Mouse (Mus musculus): ENCODE results near the gene Scn8a. TPM values are rescaled to one million over a fixed set of nuclear protein-coding genes. Genes with fewer than 3 reads are reported as not detected.

Scn8a gene
- total RNA-seq, 2 experiments from 2014 or later = 0.03 to 0.14 TPM

- DNase-seq = no peak
- TF ChIP-seq CTCF (IDR thresholded peaks at IDR 0.05) = no peak
- Histone ChIP-seq H3K27ac (no peak overlapping the region), H3K4me3 (no peak overlapping the region)
- intact Hi-C loops (cut with DNase I) = no loop called here
Observed at GRCm38 (mm10) chr15:100903811-100904210, 34.2 kb downstream of the Scn8a start.

GRCm38 (mm10) chr15:100905006-100905405 lies 35.3 kb downstream of the Scn8a start:
- DNase-seq = no peak
- TF ChIP-seq CTCF (IDR thresholded peaks at IDR 0.05) = no peak
- Histone ChIP-seq H3K27ac (no peak overlapping the region), H3K4me3 (no peak overlapping the region)
- intact Hi-C loops (cut with DNase I) = no loop called here

- no peak for TF ChIP-seq CTCF (IDR thresholded peaks at IDR 0.05)
- Histone ChIP-seq H3K27ac (no peak overlapping the region), H3K4me3 (no peak overlapping the region)
- intact Hi-C loops (cut with DNase I) = no loop called here
- DNase-seq = no peak
Observed at GRCm38 (mm10) chr15:100905751-100906150, 36.1 kb downstream of the Scn8a start.

GRCm38 (mm10) chr15:100908817-100909216 lies 39.2 kb downstream of the Scn8a start:
- H3K4me3 ChIP-seq = no peak overlapping the region
- H3K27ac ChIP-seq = no peak overlapping the region
- DNase-seq = no peak
- TF ChIP-seq CTCF (IDR thresholded peaks at IDR 0.05) = no peak
- intact Hi-C loops (cut with DNase I) = no loop called here

- H3K4me3 ChIP-seq = no peak overlapping the region
- intact Hi-C loops (cut with DNase I) = no loop called here
- no peak for DNase-seq
- TF ChIP-seq CTCF (IDR thresholded peaks at IDR 0.05) = no peak
- H3K27ac ChIP-seq = no peak overlapping the region
Observed at GRCm38 (mm10) chr15:100909734-100910163, 40.1 kb downstream of the Scn8a start.

GRCm38 (mm10) chr15:100910381-100910841 lies 40.8 kb downstream of the Scn8a start:
- H3K4me3 ChIP-seq = no peak overlapping the region
- intact Hi-C loops (cut with DNase I) = no loop called here
- H3K27ac ChIP-seq = no peak overlapping the region
- no peak for DNase-seq
- no peak for TF ChIP-seq CTCF (IDR thresholded peaks at IDR 0.05)

GRCm38 (mm10) chr15:100912676-100913266 lies 43.1 kb downstream of the Scn8a start:
- Histone ChIP-seq H3K27ac (no peak overlapping the region), H3K4me3 (no peak overlapping the region)
- no peak for TF ChIP-seq CTCF (IDR thresholded peaks at IDR 0.05)
- no peak for DNase-seq
- intact Hi-C loops (cut with DNase I) = no loop called here

- Histone ChIP-seq H3K27ac (no peak overlapping the region), H3K4me3 (no peak overlapping the region)
- intact Hi-C loops (cut with DNase I) = no loop called here
- TF ChIP-seq CTCF (IDR thresholded peaks at IDR 0.05) = peak; percentile 29; the same call in 1 of the 2 replicates
- no peak for DNase-seq
Observed at GRCm38 (mm10) chr15:100914734-100915242, 45.1 kb downstream of the Scn8a start.

- Histone ChIP-seq H3K27ac (no peak overlapping the region), H3K4me3 (no peak overlapping the region)
- no peak for DNase-seq
- intact Hi-C loops (cut with DNase I) = no loop called here
- no peak for TF ChIP-seq CTCF (IDR thresholded peaks at IDR 0.05)
Observed at GRCm38 (mm10) chr15:100918046-100918445, 48.4 kb downstream of the Scn8a start.

- DNase-seq = no peak
- H3K27ac ChIP-seq = no peak overlapping the region
- TF ChIP-seq CTCF (IDR thresholded peaks at IDR 0.05) = no peak
- intact Hi-C loops (cut with DNase I) = no loop called here
- H3K4me3 ChIP-seq = no peak overlapping the region
Observed at GRCm38 (mm10) chr15:100922210-100922609, 52.6 kb downstream of the Scn8a start.

GRCm38 (mm10) chr15:100923476-100923875 lies 53.8 kb downstream of the Scn8a start:
- no peak overlapping the region for H3K27ac ChIP-seq
- no peak for TF ChIP-seq CTCF (IDR thresholded peaks at IDR 0.05)
- H3K4me3 ChIP-seq = peak overlapping the region; percentile 28
- DNase-seq = peak; percentile 24
- intact Hi-C loops (cut with DNase I) = no loop called here

- no peak for DNase-seq
- intact Hi-C loops (cut with DNase I) = no loop called here
- Histone ChIP-seq H3K4me3 (no peak overlapping the region), H3K27ac (no peak overlapping the region)
- TF ChIP-seq CTCF (IDR thresholded peaks at IDR 0.05) = no peak
Observed at GRCm38 (mm10) chr15:100924941-100925340, 55.3 kb downstream of the Scn8a start.

GRCm38 (mm10) chr15:100930477-100930876 lies 60.8 kb downstream of the Scn8a start:
- no peak for DNase-seq
- H3K27ac ChIP-seq = no peak overlapping the region
- no peak overlapping the region for H3K4me3 ChIP-seq
- TF ChIP-seq CTCF (IDR thresholded peaks at IDR 0.05) = no peak
- intact Hi-C loops (cut with DNase I) = no loop called here

GRCm38 (mm10) chr15:100936176-100936575 lies 66.5 kb downstream of the Scn8a start:
- Histone ChIP-seq H3K4me3 (peak overlapping the region; percentile 28), H3K27ac (no peak overlapping the region)
- DNase-seq = no peak
- intact Hi-C loops (cut with DNase I) = no loop called here
- TF ChIP-seq CTCF (IDR thresholded peaks at IDR 0.05) = no peak

Measured in gastrocnemius, adult 2 months (tissue).